Mouse (Mus musculus) left cerebral cortex, postnatal 36 days (tissue): ENCODE data around the gene Vtcn1. TPM values are rescaled to one million over a fixed set of nuclear protein-coding genes. Genes with fewer than 3 reads are reported as not detected.

Source experiments
- DNase-seq, 2 experiments: peaks; one replicate each; pipeline ENCODE4 v3.0.0; 2021 to 2022; ENCODE audit warnings: low spot score in 2 of 2, mixed read lengths in 1 of 2
- intact Hi-C: fragments of 180-260 bp; cut with DNase I; formaldehyde crosslinking; loops from one replicate; pipeline ENCODE4 v1.15.1; 2025
- total RNA-seq, 2 experiments: library from RNA; stranded (reverse); gene quantifications; 2 replicates each; pipeline ENCODE4 v1.2.3; 2021

Gene Vtcn1
- total RNA-seq, 2 experiments from 2014 or later: 0.29 to 0.32 TPM

GRCm38 (mm10) chr3:100848348-100848747 is 23.1 kb downstream of the Vtcn1 start:
- no peak for DNase-seq
- intact Hi-C loops: no loop called here

GRCm38 (mm10) chr3:100850468-100850867 is 25.2 kb downstream of the Vtcn1 start:
- intact Hi-C loops: no loop called here
- no peak for DNase-seq

- DNase-seq: no peak
- intact Hi-C loops: no loop called here
Measured at GRCm38 (mm10) chr3:100856050-100856815, 31.0 kb downstream of the Vtcn1 start.

- intact Hi-C loops: no loop called here
- no peak for DNase-seq
Measured at GRCm38 (mm10) chr3:100857139-100857538, 31.9 kb downstream of the Vtcn1 start.

GRCm38 (mm10) chr3:100858334-100859002 is 33.2 kb downstream of the Vtcn1 start:
- no peak for DNase-seq
- intact Hi-C loops: no loop called here

GRCm38 (mm10) chr3:100861307-100862303 is 36.3 kb downstream of the Vtcn1 start:
- DNase-seq: no peak
- intact Hi-C loops: no loop called here

GRCm38 (mm10) chr3:100866946-100867345 is 41.7 kb downstream of the Vtcn1 start:
- no peak for DNase-seq
- intact Hi-C loops: no loop called here

GRCm38 (mm10) chr3:100877057-100877456 is 51.8 kb downstream of the Vtcn1 start:
- intact Hi-C loops: no loop called here
- no peak for DNase-seq

GRCm38 (mm10) chr3:100881403-100881802 is 56.1 kb downstream of the Vtcn1 start:
- intact Hi-C loops: no loop called here
- DNase-seq: no peak

GRCm38 (mm10) chr3:100881843-100882634 is 56.8 kb downstream of the Vtcn1 start:
- intact Hi-C loops: no loop called here
- no peak for DNase-seq

GRCm38 (mm10) chr3:100889234-100889633 is 64.0 kb downstream of the Vtcn1 start:
- no peak for DNase-seq

GRCm38 (mm10) chr3:100890406-100890805 is 65.1 kb downstream of the Vtcn1 start:
- no peak for DNase-seq

More at GRCm38 (mm10) chr3:100889234-100889633, 64.0 kb downstream of the Vtcn1 start:
- intact Hi-C loops: no loop called here

GRCm38 (mm10) chr3:100892383-100893335 is 67.4 kb downstream of the Vtcn1 start:
- no peak for DNase-seq
- intact Hi-C loops: no loop called here

More at GRCm38 (mm10) chr3:100890406-100890805, 65.1 kb downstream of the Vtcn1 start:
- intact Hi-C loops: no loop called here

- DNase-seq: no peak
- intact Hi-C loops: no loop called here
Measured at GRCm38 (mm10) chr3:100895500-100895899, 70.2 kb downstream of the Vtcn1 start.

- intact Hi-C loops: no loop called here
- no peak for DNase-seq
Measured at GRCm38 (mm10) chr3:100906128-100906527, 80.9 kb downstream of the Vtcn1 start.

- no peak for DNase-seq
- intact Hi-C loops: no loop called here
Measured at GRCm38 (mm10) chr3:100906916-100907315, 81.7 kb downstream of the Vtcn1 start.

GRCm38 (mm10) chr3:100908594-100908993 is 83.3 kb downstream of the Vtcn1 start:
- intact Hi-C loops: no loop called here

GRCm38 (mm10) chr3:100910621-100911020 is 85.4 kb downstream of the Vtcn1 start:
- DNase-seq: no peak
- intact Hi-C loops: loop anchor here (5.0 kb wide), 1 partner anchor 143 kb away; no protein-coding TSS in a partner anchor

More at GRCm38 (mm10) chr3:100908594-100908993, 83.3 kb downstream of the Vtcn1 start:
- no peak for DNase-seq
